Mouse (Mus musculus) intestine, embryonic 14.5 days (tissue): Measurements from ENCODE around the gene Ppp2r5c. TPM values are rescaled to one million over a fixed set of nuclear protein-coding genes. Genes with fewer than 3 reads are reported as not detected.

Experiments used
- ATAC-seq: fragments of 200-750 bp; cut with Nextera tagmentation; replicated peaks from 2 replicates; pipeline ENCODE4 v1.8.0; 2017; ENCODE audit warnings: low read depth, moderate number of reproducible peaks, moderate TSS enrichment, moderate library complexity; ENCODE audit not compliant: low FRiP score, low TSS enrichment
- DNase-seq: peaks from one replicate; pipeline ENCODE4 v3.0.0-alpha.2; 2018; ENCODE audit warnings: low spot score
- H3K27ac ChIP-seq: fragments of 300-500 bp; sonication (generic); 2 replicates; pipeline ENCODE4 v1.5.1; 2014; ENCODE audit warnings: low read depth, mild to moderate bottlenecking, control low read depth
- H3K27me3 ChIP-seq: fragments of 300-500 bp; sonication (generic); replicated peaks from 2 replicates; pipeline ENCODE4 v1.6.1; 2014; ENCODE audit warnings: low read length, control low read depth; ENCODE audit not compliant: control insufficient read depth, insufficient read depth
- H3K36me3 ChIP-seq: fragments of 300-500 bp; sonication (generic); 2 replicates; pipeline ENCODE4 v1.6.1; 2014; ENCODE audit warnings: low read length, control low read depth; ENCODE audit not compliant: control insufficient read depth, insufficient read depth
- H3K4me1 ChIP-seq: fragments of 300-500 bp; sonication (generic); replicated peaks from 2 replicates; pipeline ENCODE4 v1.6.1; 2014; ENCODE audit warnings: low read length, control low read depth, mixed read lengths; ENCODE audit not compliant: control insufficient read depth, insufficient read depth
- H3K4me2 ChIP-seq: fragments of 300-500 bp; sonication (generic); 2 replicates; pipeline ENCODE4 v1.6.1; 2014; ENCODE audit warnings: low read length
- H3K4me3 ChIP-seq: fragments of 300-500 bp; sonication (generic); 2 replicates; pipeline ENCODE4 v1.5.1; 2014; ENCODE audit warnings: low read depth, low read length, control low read depth, mixed read lengths
- H3K9ac ChIP-seq: fragments of 300-500 bp; sonication (generic); 2 replicates; pipeline ENCODE4 v1.6.1; 2014; ENCODE audit warnings: mild to moderate bottlenecking, low read length
- H3K9me3 ChIP-seq: fragments of 300-500 bp; sonication (generic); 2 replicates; pipeline ENCODE4 v1.6.1; 2016; ENCODE audit warnings: low read length, control low read depth; ENCODE audit not compliant: control insufficient read depth
- WGBS: fragments of 180-500 bp; shearing (Covaris S2); extraction: QIAGEN DNeasy Blood & Tissue Kit; methylation state at CpG from one replicate; pipeline ENCODE4 v1.1.7; 2014; 5-methylcytosine and 5-hydroxymethylcytosine counted together
- polyA plus RNA-seq: library from polyadenylated mRNA; unstranded; fragments of >200 nt; fragmentation: Nextera tagmentation; extraction: Ambion mirVana; gene quantifications from 2 replicates; pipeline ENCODE4 v1.2.1, GENCODE M21; 2014

Gene Ppp2r5c
- polyA plus RNA-seq, 1 experiment from 2014 or later: 153 TPM

- no peak for DNase-seq
- ATAC-seq: no peak
- no peak overlapping the region for H3K4me3 ChIP-seq
- H3K9ac ChIP-seq: no peak overlapping the region
- no peaks in the 10 kb centered on the region for H3K4me1 ChIP-seq
- no peak overlapping the region for H3K27ac ChIP-seq
- peaks cover 3% of the 10 kb centered on the region; the same call in 1 of the 2 replicates for H3K9me3 ChIP-seq
- peaks cover 51% of the 10 kb centered on the region for H3K36me3 ChIP-seq
- no peaks in the 10 kb centered on the region for H3K27me3 ChIP-seq
- WGBS: 90% methylated on average over 5 of the region's 5 CpGs
- H3K4me2 ChIP-seq: no peak overlapping the region
Measured at GRCm38 (mm10) chr12:110523526-110523925, 76.6 kb downstream of the Ppp2r5c start.

- 91% methylated on average over 6 of the region's 6 CpGs for WGBS
- H3K36me3 ChIP-seq: peaks cover 11% of the 10 kb centered on the region
- no peak overlapping the region for H3K9ac ChIP-seq
- no peaks in the 10 kb centered on the region for H3K4me1 ChIP-seq
- ATAC-seq (no peak), DNase-seq (no peak)
- no peak overlapping the region for H3K4me2 ChIP-seq
- H3K27me3 ChIP-seq: no peaks in the 10 kb centered on the region
- H3K9me3 ChIP-seq: no peaks in the 10 kb centered on the region
- no peak overlapping the region for H3K4me3 ChIP-seq
- H3K27ac ChIP-seq: no peak overlapping the region
Measured at GRCm38 (mm10) chr12:110532711-110533110, 85.8 kb downstream of the Ppp2r5c start.

GRCm38 (mm10) chr12:110533151-110533550 lies 86.2 kb downstream of the Ppp2r5c start:
- ATAC-seq (no peak), DNase-seq (no peak)
- H3K27me3 ChIP-seq: no peaks in the 10 kb centered on the region
- H3K4me3 ChIP-seq: no peak overlapping the region
- no peak overlapping the region for H3K4me2 ChIP-seq
- H3K9me3 ChIP-seq: no peaks in the 10 kb centered on the region
- peaks cover 11% of the 10 kb centered on the region for H3K36me3 ChIP-seq
- H3K9ac ChIP-seq: no peak overlapping the region
- 89% methylated on average over 2 of the region's 2 CpGs for WGBS
- H3K4me1 ChIP-seq: no peaks in the 10 kb centered on the region
- H3K27ac ChIP-seq: no peak overlapping the region

- 91% methylated on average over 3 of the region's 3 CpGs for WGBS
- H3K9ac ChIP-seq: no peak overlapping the region
- no peaks in the 10 kb centered on the region for H3K4me1 ChIP-seq
- peaks cover 11% of the 10 kb centered on the region for H3K36me3 ChIP-seq
- H3K27ac ChIP-seq: no peak overlapping the region
- H3K4me2 ChIP-seq: no peak overlapping the region
- no peak overlapping the region for H3K4me3 ChIP-seq
- DNase-seq (no peak), ATAC-seq (no peak)
- no peaks in the 10 kb centered on the region for H3K27me3 ChIP-seq
- no peaks in the 10 kb centered on the region for H3K9me3 ChIP-seq
Measured at GRCm38 (mm10) chr12:110533832-110534231, 86.9 kb downstream of the Ppp2r5c start.

- Histone ChIP-seq H3K27ac (no peak overlapping the region), H3K9me3 (no peaks in the 10 kb centered on the region), H3K36me3 (peaks cover 6% of the 10 kb centered on the region; the same call in 1 of the 2 replicates), H3K4me3 (no peak overlapping the region), H3K4me2 (no peak overlapping the region), H3K27me3 (no peaks in the 10 kb centered on the region), H3K4me1 (no peaks in the 10 kb centered on the region), H3K9ac (no peak overlapping the region)
- ATAC-seq (no peak), DNase-seq (no peak)
- WGBS: 94% methylated on average over 5 of the region's 5 CpGs
Measured at GRCm38 (mm10) chr12:110535361-110535760, 88.4 kb downstream of the Ppp2r5c start.

GRCm38 (mm10) chr12:110537751-110538150 lies 90.8 kb downstream of the Ppp2r5c start:
- no peaks in the 10 kb centered on the region for H3K4me1 ChIP-seq
- no peak overlapping the region for H3K27ac ChIP-seq
- H3K27me3 ChIP-seq: no peaks in the 10 kb centered on the region
- DNase-seq (no peak), ATAC-seq (no peak)
- H3K9ac ChIP-seq: no peak overlapping the region
- no peaks in the 10 kb centered on the region for H3K36me3 ChIP-seq
- 72% methylated on average over 8 of the region's 8 CpGs for WGBS
- H3K4me2 ChIP-seq: no peak overlapping the region
- H3K9me3 ChIP-seq: no peaks in the 10 kb centered on the region
- H3K4me3 ChIP-seq: no peak overlapping the region

- 91% methylated on average over 10 of the region's 10 CpGs for WGBS
- no peak for DNase-seq
Measured at GRCm38 (mm10) chr12:110539346-110539745, 92.4 kb downstream of the Ppp2r5c start.

GRCm38 (mm10) chr12:110539798-110540197 lies 92.9 kb downstream of the Ppp2r5c start:
- H3K27me3 ChIP-seq: no peaks in the 10 kb centered on the region
- no peak overlapping the region for H3K4me3 ChIP-seq
- DNase-seq (no peak), ATAC-seq (no peak)
- H3K36me3 ChIP-seq: 0 out of 2 replicates have a peak, but pooled peaks cover 6% of the 10 kb centered on the region
- no peak overlapping the region for H3K9ac ChIP-seq
- no peaks in the 10 kb centered on the region for H3K4me1 ChIP-seq
- 79% methylated on average over 9 of the region's 9 CpGs for WGBS
- no peaks in the 10 kb centered on the region for H3K9me3 ChIP-seq
- no peak overlapping the region for H3K4me2 ChIP-seq
- H3K27ac ChIP-seq: no peak overlapping the region

More at GRCm38 (mm10) chr12:110539346-110539745, 92.4 kb downstream of the Ppp2r5c start:
- no peak for ATAC-seq
- Histone ChIP-seq H3K27ac (no peak overlapping the region), H3K4me2 (no peak overlapping the region), H3K9ac (no peak overlapping the region), H3K27me3 (no peaks in the 10 kb centered on the region), H3K36me3 (0 out of 2 replicates have a peak, but pooled peaks cover 2% of the 10 kb centered on the region), H3K4me3 (no peak overlapping the region), H3K9me3 (no peaks in the 10 kb centered on the region), H3K4me1 (no peaks in the 10 kb centered on the region)

- no peaks in the 10 kb centered on the region for H3K4me1 ChIP-seq
- H3K9ac ChIP-seq: no peak overlapping the region
- no peaks in the 10 kb centered on the region for H3K27me3 ChIP-seq
- H3K4me2 ChIP-seq: no peak overlapping the region
- ATAC-seq: no peak
- WGBS: 86% methylated on average over 8 of the region's 8 CpGs
- H3K4me3 ChIP-seq: no peak overlapping the region
- H3K9me3 ChIP-seq: no peaks in the 10 kb centered on the region
- H3K27ac ChIP-seq: no peak overlapping the region
- no peak for DNase-seq
- H3K36me3 ChIP-seq: 0 out of 2 replicates have a peak, but pooled peaks cover 9% of the 10 kb centered on the region
Measured at GRCm38 (mm10) chr12:110540273-110540672, 93.4 kb downstream of the Ppp2r5c start.
